Mouse (Mus musculus) adrenal gland, postnatal 10 days (tissue): ENCODE data around the gene Btg2. TPM values are rescaled to one million over a fixed set of nuclear protein-coding genes. Genes with fewer than 3 reads are reported as not detected.

ENCODE experiments used
- DNase-seq: peaks from one replicate; pipeline ENCODE4 v3.0.0; 2021; ENCODE audit warnings: mixed read lengths
- total RNA-seq, 2 experiments: library from RNA; stranded (reverse); gene quantifications; 2 replicates each; pipeline ENCODE4 v1.2.3; 2021

Btg2 gene
- total RNA-seq, 2 experiments from 2014 or later: 32.4 to 58.1 TPM

GRCm38 (mm10) chr1:134077389-134078060 lies 1.4 kb downstream of the Btg2 start:
- no peak for DNase-seq

- no peak for DNase-seq
Measured at GRCm38 (mm10) chr1:134076789-134077188, 2.1 kb downstream of the Btg2 start.

GRCm38 (mm10) chr1:134075532-134075931 lies 3.4 kb downstream of the Btg2 start:
- DNase-seq: no peak

GRCm38 (mm10) chr1:134074606-134075005 lies 4.3 kb downstream of the Btg2 start:
- no peak for DNase-seq

- no peak for DNase-seq
Measured at GRCm38 (mm10) chr1:134074184-134074583, 4.7 kb downstream of the Btg2 start.

- no peak for DNase-seq
Measured at GRCm38 (mm10) chr1:134073658-134074057, 5.3 kb downstream of the Btg2 start.

- DNase-seq: no peak
Measured at GRCm38 (mm10) chr1:134073061-134073564, 5.8 kb downstream of the Btg2 start.

- peak; percentile 48 for DNase-seq
Measured at GRCm38 (mm10) chr1:134071411-134072018, 7.4 kb downstream of the Btg2 start.

- no peak for DNase-seq
Measured at GRCm38 (mm10) chr1:134070099-134070669, 8.7 kb downstream of the Btg2 start.

GRCm38 (mm10) chr1:134067143-134067619 lies 11.7 kb downstream of the Btg2 start:
- DNase-seq: peak; percentile 52

- no peak for DNase-seq
Measured at GRCm38 (mm10) chr1:134066554-134066953, 12.4 kb downstream of the Btg2 start.

GRCm38 (mm10) chr1:134065241-134065809 lies 13.6 kb downstream of the Btg2 start:
- peak; percentile 40 for DNase-seq

- DNase-seq: no peak
Measured at GRCm38 (mm10) chr1:134064296-134064831, 14.6 kb downstream of the Btg2 start.

- peak; percentile 54 for DNase-seq
Measured at GRCm38 (mm10) chr1:134063773-134064125, 15.2 kb downstream of the Btg2 start.

GRCm38 (mm10) chr1:134063086-134063772 lies 15.7 kb downstream of the Btg2 start:
- peak; percentile 84 for DNase-seq

GRCm38 (mm10) chr1:134062411-134063085 lies 16.4 kb downstream of the Btg2 start:
- DNase-seq: peak; percentile 42

GRCm38 (mm10) chr1:134061915-134062314 lies 17.0 kb downstream of the Btg2 start:
- DNase-seq: no peak

- peak; percentile 95 for DNase-seq
Measured at GRCm38 (mm10) chr1:134060849-134061569, 17.9 kb downstream of the Btg2 start.

GRCm38 (mm10) chr1:134059739-134060695 lies 18.9 kb downstream of the Btg2 start:
- no peak for DNase-seq

GRCm38 (mm10) chr1:134058870-134059269 lies 20.1 kb downstream of the Btg2 start:
- DNase-seq: no peak
